Comparison of ENCODE assay signal across 8 mouse cellular contexts in genomic region chr2:101652204-101652920, GRCm38 (mm10). TPM values are rescaled to one million over a fixed set of nuclear protein-coding genes. Genes with fewer than 3 reads are reported as not detected.
DNase-seq lines count a peak whose midpoint lies in the region; ATAC-seq and TF ChIP-seq lines count a peak whose summit lies in the region.

No protein-coding gene starts in this region.

- no peaks in the 10 kb centered on the region for H3K27me3 ChIP-seq in kidney, embryonic 14.5 days (ENCODE audit: control insufficient read depth, insufficient read depth, low read length)
- H3K27me3 ChIP-seq in forebrain, embryonic 13.5 days, result peaks cover 17% of the 10 kb centered on the region
- H3K27me3 ChIP-seq in liver, embryonic 14.5 days (ENCODE audit: control insufficient read depth, insufficient read depth, low read length), result no peaks in the 10 kb centered on the region

- TF ChIP-seq CTCF in liver, embryonic 14.5 days (IDR thresholded peaks at IDR 0.05; ENCODE audit: low read depth), result no peak

- H3K4me2 ChIP-seq in kidney, embryonic 14.5 days (replicated peaks; ENCODE audit: low read depth, low read length), result peak overlapping the region; percentile 51
- H3K4me2 ChIP-seq in forebrain, embryonic 13.5 days, result peak overlapping the region; percentile 61
- peak overlapping the region; percentile 49 for H3K4me2 ChIP-seq in liver, embryonic 14.5 days (ENCODE audit: low read depth)

- no peaks in the 10 kb centered on the region for H3K4me1 ChIP-seq in kidney, embryonic 14.5 days (ENCODE audit: control insufficient read depth, insufficient read depth, low read length)
- peaks cover 9% of the 10 kb centered on the region for H3K4me1 ChIP-seq in forebrain, embryonic 13.5 days
- H3K4me1 ChIP-seq in liver, embryonic 14.5 days (replicated peaks; ENCODE audit: control insufficient read depth in 2 of 2, insufficient read depth in 2 of 2, low read length in 1 of 2), result peaks cover 0 to 2% of the 10 kb centered on the region in 2 experiments; a peak in 1 of 4 replicates

- 0 out of 2 replicates have a peak, but pooled peaks have one; percentile 12 for TF ChIP-seq EP300 in liver, embryonic 14.5 days (IDR thresholded peaks at IDR 0.05; ENCODE audit: low read depth)

- no peaks in the 10 kb centered on the region for H3K9me3 ChIP-seq in kidney, embryonic 14.5 days (ENCODE audit: control insufficient read depth, low read length)
- no peaks in the 10 kb centered on the region for H3K9me3 ChIP-seq in forebrain, embryonic 13.5 days (replicated peaks)
- H3K9me3 ChIP-seq in liver, embryonic 14.5 days (ENCODE audit: control insufficient read depth, low read length), result no peaks in the 10 kb centered on the region

- peak overlapping the region; percentile 17; the same call in 1 of the 2 replicates for H3K4me3 ChIP-seq in kidney, embryonic 14.5 days (ENCODE audit: low read length)
- H3K4me3 ChIP-seq in forebrain, embryonic 13.5 days, result peak overlapping the region; percentile 33
- no peak overlapping the region for H3K4me3 ChIP-seq in liver, embryonic 14.5 days (ENCODE audit: insufficient read depth in 1 of 2, low read depth in 2 of 2, low read length in 2 of 2)

- H3K9ac ChIP-seq in kidney, embryonic 14.5 days (ENCODE audit: low read depth, low read length), result no peak overlapping the region
- H3K9ac ChIP-seq in forebrain, embryonic 13.5 days, result peak overlapping the region; percentile 58
- no peak overlapping the region for H3K9ac ChIP-seq in liver, embryonic 14.5 days (replicated peaks)

- H3K36me3 ChIP-seq in kidney, embryonic 14.5 days (ENCODE audit: control insufficient read depth, insufficient read depth, low read length), result no peaks in the 10 kb centered on the region
- no peaks in the 10 kb centered on the region for H3K36me3 ChIP-seq in forebrain, embryonic 13.5 days (ENCODE audit: poor library complexity, severe bottlenecking)
- no peaks in the 10 kb centered on the region for H3K36me3 ChIP-seq in liver, embryonic 14.5 days (replicated peaks; ENCODE audit: control insufficient read depth, insufficient read depth, low read depth)

- no peak for DNase-seq in kidney, adult 8-10 months
- DNase-seq in ZHBTc4 (ENCODE audit: low read depth, low spot score), result peak; percentile 5
- no peak for DNase-seq in liver, embryonic 14.5 days (ENCODE audit: low read depth in 3 of 3, low spot score in 3 of 3)
- peak; percentile 6 for DNase-seq in yolk sac, embryonic 10.5 days (ENCODE audit: low spot score)
- DNase-seq in c-Kit-positive CD71-positive TER-119-positive erythroid progenitor cells, embryonic 14.5 days (ENCODE audit: low spot score), result no peak
- DNase-seq in lung, postnatal 36 days, result no peak

- no peak overlapping the region for H3K27ac ChIP-seq in kidney, embryonic 14.5 days (ENCODE audit: low read depth, low read length)
- no peak overlapping the region for H3K27ac ChIP-seq in forebrain, embryonic 13.5 days
- no peak overlapping the region for H3K27ac ChIP-seq in liver, embryonic 14.5 days

- ATAC-seq in kidney, embryonic 14.5 days (ENCODE audit: low FRiP score, low TSS enrichment), result peak; percentile 81
- ATAC-seq in forebrain, embryonic 13.5 days, result peak; percentile 76
- no peak for ATAC-seq in liver, embryonic 14.5 days (ENCODE audit: insufficient read depth)

- WGBS in kidney, embryonic 14.5 days, result 44% methylated on average over 14 of the region's 14 CpGs
- 29% methylated on average over 14 of the region's 14 CpGs for WGBS in forebrain, embryonic 13.5 days
- WGBS in liver, embryonic 14.5 days (ENCODE audit: insufficient replicate concordance), result 29% methylated on average over 14 of the region's 14 CpGs

RNA-seq across cellular contexts. Expression of gene B230118H07Rik, which starts 3.0 kb away (rescaled TPM):
- 60.6 and 83.0 TPM in 2 replicates for polyA plus RNA-seq in kidney, embryonic 14.5 days (2014; fragmentation: Nextera tagmentation; extraction: Ambion mirVana)
- 53.6 and 59.0 TPM in 2 replicates for polyA plus RNA-seq in forebrain, embryonic 13.5 days (2015; fragmentation: Nextera tagmentation; extraction: Ambion mirVana)
- polyA plus RNA-seq in liver, embryonic 14.5 days (2012; rRNA removed), result 4.1 and 4.8 TPM in 2 replicates
- 20.0 and 21.3 TPM in 2 replicates for polyA plus RNA-seq in liver, embryonic 14.5 days (2014; fragmentation: Nextera tagmentation; extraction: Ambion mirVana)

RNA-seq across cellular contexts. Expression of gene Rag1, which starts 3.1 kb away (rescaled TPM):
- 0.03 TPM in 1 of 2 replicates, not detected in the other for polyA plus RNA-seq in kidney, embryonic 14.5 days (2014; fragmentation: Nextera tagmentation; extraction: Ambion mirVana)
- 0.06 and 0.08 TPM in 2 replicates for polyA plus RNA-seq in forebrain, embryonic 13.5 days (2015; fragmentation: Nextera tagmentation; extraction: Ambion mirVana)
- polyA plus RNA-seq in liver, embryonic 14.5 days (2012; rRNA removed), result 0.17 and 0.19 TPM in 2 replicates
- 0.20 and 0.32 TPM in 2 replicates for polyA plus RNA-seq in liver, embryonic 14.5 days (2014; fragmentation: Nextera tagmentation; extraction: Ambion mirVana)

RNA-seq across cellular contexts. Expression of gene Traf6, which starts 25.9 kb away (rescaled TPM):
- polyA plus RNA-seq in kidney, embryonic 14.5 days (2014; fragmentation: Nextera tagmentation; extraction: Ambion mirVana), result 7.5 and 18.4 TPM in 2 replicates
- polyA plus RNA-seq in forebrain, embryonic 13.5 days (2015; fragmentation: Nextera tagmentation; extraction: Ambion mirVana), result 10.4 and 12.2 TPM in 2 replicates
- polyA plus RNA-seq in liver, embryonic 14.5 days (2012; rRNA removed), result 2.7 and 3.3 TPM in 2 replicates
- 4.5 and 5.3 TPM in 2 replicates for polyA plus RNA-seq in liver, embryonic 14.5 days (2014; fragmentation: Nextera tagmentation; extraction: Ambion mirVana)

RNA-seq across cellular contexts. Expression of gene Rag2, which starts 27.8 kb away (rescaled TPM):
- 0.11 TPM in 1 of 2 replicates, not detected in the other for polyA plus RNA-seq in kidney, embryonic 14.5 days (2014; fragmentation: Nextera tagmentation; extraction: Ambion mirVana)
- not detected in 2 replicates for polyA plus RNA-seq in forebrain, embryonic 13.5 days (2015; fragmentation: Nextera tagmentation; extraction: Ambion mirVana)
- polyA plus RNA-seq in liver, embryonic 14.5 days (2012; rRNA removed), result 0.11 and 0.17 TPM in 2 replicates
- polyA plus RNA-seq in liver, embryonic 14.5 days (2014; fragmentation: Nextera tagmentation; extraction: Ambion mirVana), result 0.20 and 0.43 TPM in 2 replicates

Comparison
In these comparisons a context has a peak if more than half of its experiments do, and no peak if none do; other contexts are left out.
1. H3K4me3 ChIP-seq: peak in kidney, embryonic 14.5 days (single experiment) and forebrain, embryonic 13.5 days (single experiment); none in liver, embryonic 14.5 days (0 of 2).
2. DNase-seq: peak in ZHBTc4 (single experiment) and yolk sac, embryonic 10.5 days (single experiment); none in kidney, adult 8-10 months (0 of 2), liver, embryonic 14.5 days (0 of 3), c-Kit-positive CD71-positive TER-119-positive erythroid progenitor cells, embryonic 14.5 days (single experiment) and lung, postnatal 36 days (single experiment).
3. Peak in every context shown above with its lines, with median percentiles within 50 percentile points of each other: H3K4me2 ChIP-seq.